Mouse (Mus musculus): ENCODE results near the gene Meaf6.

DNA sequence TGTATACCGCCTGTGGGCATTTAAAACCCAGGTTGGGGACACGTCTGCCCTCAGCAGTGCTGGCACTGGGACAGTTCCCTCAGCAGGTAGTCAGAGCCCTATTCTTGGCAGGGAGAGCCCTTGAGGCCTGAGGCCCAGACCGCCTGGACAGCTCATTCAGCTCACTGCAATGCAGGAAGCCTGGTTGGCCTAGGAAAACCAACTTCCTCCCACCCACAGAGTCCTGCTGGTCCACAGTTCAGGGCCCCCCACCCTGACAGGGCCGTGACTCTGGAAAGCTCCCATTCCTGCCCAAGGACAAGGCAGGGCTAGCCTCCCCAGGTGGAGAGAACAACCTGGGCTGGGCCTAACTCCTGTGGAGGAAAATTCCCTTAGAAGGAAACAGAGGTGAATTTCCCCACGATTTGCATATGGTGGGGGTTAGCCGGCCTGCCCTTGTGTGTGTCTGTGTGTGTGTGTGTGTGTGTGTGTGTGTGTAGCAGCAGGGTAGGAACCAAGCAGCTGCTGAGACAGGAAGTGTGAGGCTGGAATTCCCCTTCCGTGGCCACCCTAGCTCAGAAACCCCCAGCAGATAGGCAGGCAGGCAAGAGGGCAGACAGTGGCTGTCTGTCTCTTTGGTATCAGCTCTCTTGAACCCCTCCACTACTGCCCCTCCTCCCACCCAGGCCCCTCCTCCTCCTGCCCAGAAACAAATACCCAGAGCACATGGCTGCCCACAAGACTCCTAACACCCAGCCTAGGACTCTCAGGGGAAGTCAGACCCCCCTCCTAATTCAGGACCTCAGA lies 39.7 kb downstream of the Meaf6 start:
- no peak for TF ChIP-seq CTCF (IDR thresholded peaks at IDR 0.05; ENCODE audit: insufficient read depth, low read length)
- no peak; the same call in 1 of the 2 replicates for TF ChIP-seq POLR2A (IDR thresholded peaks at IDR 0.05; ENCODE audit: borderline replicate concordance, extremely low read depth, low read depth, low read length)
